Comparison of ENCODE assay signal across 8 mouse cellular contexts in genomic region chr11:6179194-6179593, GRCm38 (mm10). TPM values are rescaled to one million over a fixed set of nuclear protein-coding genes. Genes with fewer than 3 reads are reported as not detected.
DNase-seq lines count a peak whose midpoint lies in the region; ATAC-seq and TF ChIP-seq lines count a peak whose summit lies in the region.

No protein-coding gene starts in this region.

- ATAC-seq in kidney, embryonic 14.5 days (ENCODE audit: low FRiP score, low TSS enrichment): no peak

- no peak for DNase-seq in kidney, adult 9 months
- peak; percentile 43 for DNase-seq in thymus, adult 2 months
- no peak for DNase-seq in thymus, postnatal 25 days
- peak; percentile 72 for DNase-seq in induced T-regulatory cell, adult 2 months (ENCODE audit: low read depth)
- DNase-seq in thymus, postnatal 4 days: peak; percentile 67
- no peak for DNase-seq in adrenal gland, postnatal 25 days
- no peak for DNase-seq in urinary bladder, postnatal 10 days (ENCODE audit: low spot score)

- H3K36me3 ChIP-seq in kidney, embryonic 14.5 days (ENCODE audit: control insufficient read depth, insufficient read depth, low read length): no peaks in the 10 kb centered on the region
- H3K36me3 ChIP-seq in thymus, adult 2 months (ENCODE audit: control insufficient read depth, insufficient read depth, low read length): no peaks in the 10 kb centered on the region

- no peak overlapping the region for H3K9ac ChIP-seq in kidney, embryonic 14.5 days (ENCODE audit: low read depth, low read length)

- H3K27me3 ChIP-seq in kidney, embryonic 14.5 days (ENCODE audit: control insufficient read depth, insufficient read depth, low read length): no peaks in the 10 kb centered on the region
- H3K27me3 ChIP-seq in thymus, adult 2 months (ENCODE audit: control insufficient read depth, insufficient read depth, low read length): no peaks in the 10 kb centered on the region

- no peak overlapping the region for H3K4me2 ChIP-seq in kidney, embryonic 14.5 days (replicated peaks; ENCODE audit: low read depth, low read length)

- H3K4me1 ChIP-seq in kidney, embryonic 14.5 days (ENCODE audit: control insufficient read depth, insufficient read depth, low read length): peaks cover 39% of the 10 kb centered on the region
- peaks cover 39% of the 10 kb centered on the region for H3K4me1 ChIP-seq in thymus, adult 2 months (replicated peaks; ENCODE audit: control insufficient read depth, insufficient read depth, low read length)

- no peak overlapping the region for H3K4me3 ChIP-seq in kidney, embryonic 14.5 days (ENCODE audit: low read length)
- no peak overlapping the region for H3K4me3 ChIP-seq in thymus, adult 2 months (ENCODE audit: control insufficient read depth, insufficient read depth, low read length)

- WGBS in kidney, embryonic 14.5 days: 23% methylated on average over 8 of the region's 8 CpGs
- 18% methylated on average over 8 of the region's 8 CpGs for WGBS in thymus, adult 2 months

- peak overlapping the region; percentile 73; the same call in 1 of the 2 replicates for H3K27ac ChIP-seq in kidney, embryonic 14.5 days (ENCODE audit: low read depth, low read length)
- peak overlapping the region; percentile 91 for H3K27ac ChIP-seq in thymus, adult 2 months (ENCODE audit: control insufficient read depth, insufficient read depth, low read length)

- no peak for TF ChIP-seq POLR2A in thymus, adult 2 months (IDR thresholded peaks at IDR 0.05; ENCODE audit: control insufficient read depth, extremely low read depth, insufficient read depth, low read length, poor library complexity)

- no peaks in the 10 kb centered on the region; the same call in 1 of the 2 replicates for H3K9me3 ChIP-seq in kidney, embryonic 14.5 days (ENCODE audit: control insufficient read depth, low read length)

- TF ChIP-seq CTCF in thymus, adult 2 months (IDR thresholded peaks at IDR 0.05; ENCODE audit: borderline replicate concordance, control insufficient read depth, extremely low read depth, insufficient read depth, low read length, poor library complexity): no peak

RNA-seq across cellular contexts. Expression of gene A730071L15Rik, which starts 20.6 kb away (rescaled TPM):
- 0.74 and 0.89 TPM in 2 replicates for polyA plus RNA-seq in kidney, embryonic 14.5 days (2014; fragmentation: Nextera tagmentation; extraction: Ambion mirVana)
- polyA plus RNA-seq in thymus, adult 2 months (2012; rRNA removed): 0.09 and 0.10 TPM in 2 replicates
- 0.39 TPM in 1 of 2 replicates, not detected in the other for total RNA-seq in adrenal gland, postnatal 25 days (2021)

RNA-seq across cellular contexts. Expression of gene Nudcd3, which starts 21.0 kb away (rescaled TPM):
- 32.7 and 36.0 TPM in 2 replicates for polyA plus RNA-seq in kidney, embryonic 14.5 days (2014; fragmentation: Nextera tagmentation; extraction: Ambion mirVana)
- polyA plus RNA-seq in thymus, adult 2 months (2012; rRNA removed): 52.1 and 62.2 TPM in 2 replicates
- total RNA-seq in adrenal gland, postnatal 25 days (2021): 59.0 and 63.1 TPM in 2 replicates

RNA-seq across cellular contexts. Expression of gene Npc1l1, which starts 50.7 kb away (rescaled TPM):
- polyA plus RNA-seq in kidney, embryonic 14.5 days (2014; fragmentation: Nextera tagmentation; extraction: Ambion mirVana): 0.05 and 0.11 TPM in 2 replicates
- 0.20 and 0.24 TPM in 2 replicates for polyA plus RNA-seq in thymus, adult 2 months (2012; rRNA removed)
- total RNA-seq in adrenal gland, postnatal 25 days (2021): not detected in 2 replicates

Comparison
In these comparisons a context has a peak if more than half of its experiments do, and no peak if none do; other contexts are left out.
1. DNase-seq: peak in thymus, adult 2 months (single experiment), induced T-regulatory cell, adult 2 months (single experiment) and thymus, postnatal 4 days (single experiment); none in kidney, adult 9 months (single experiment), thymus, postnatal 25 days (single experiment), adrenal gland, postnatal 25 days (single experiment) and urinary bladder, postnatal 10 days (single experiment).